Mouse (Mus musculus) lung, adult 2 months (tissue): ENCODE measurements at regions not wholly inside any gene's neighbourhood (a gene's known extent, or its start where the extent isn't known, plus 50 kb on each side); places are given as distances from the start of the nearest gene placed in this dataset.

Experiments
- CTCF ChIP-seq: fragments of 200-500 bp; IDR thresholded peaks from 2 replicates; pipeline ENCODE4 v1.5.1; 2011; ENCODE audit warnings: mild to moderate bottlenecking, low read length, control low read depth; ENCODE audit not compliant: insufficient read depth
- POLR2A ChIP-seq: fragments of 200-500 bp; IDR thresholded peaks from 2 replicates; pipeline ENCODE4 v1.6.1; 2011; ENCODE audit warnings: low read depth, mild to moderate bottlenecking, control low read depth, low read length, borderline replicate concordance; ENCODE audit errors: extremely low read depth

- TF ChIP-seq CTCF: no peak
- no peak for TF ChIP-seq POLR2A
Observed at GRCm38 (mm10) chr16:24077428-24077827, 88.8 kb upstream of the Bcl6 start.
